ENCODE assay signal across 10 mouse cellular contexts in genomic region chr11:99364412-99364811, GRCm38 (mm10). TPM values are rescaled to one million over a fixed set of nuclear protein-coding genes. Genes with fewer than 3 reads are reported as not detected.
DNase-seq lines count a peak whose midpoint lies in the region; ATAC-seq and TF ChIP-seq lines count a peak whose summit lies in the region.
"Had no signal": no experiment of that assay in that cellular context is flagged by ENCODE, and none has a peak within 500 bp of the region (broad histone marks: within the 10 kb centered on the region; RNA-seq: fewer than 3 reads in every experiment).

No protein-coding gene starts in this region.

- TF ChIP-seq CTCF in liver, postnatal 0 days (IDR thresholded peaks at IDR 0.05; ENCODE audit: low read depth): peak; percentile 75
- peak; percentile 71 for TF ChIP-seq CTCF in lung, embryonic 14.5 days (IDR thresholded peaks at IDR 0.05; ENCODE audit: low read depth)

- no peak overlapping the region for H3K27ac ChIP-seq in liver, postnatal 0 days (ENCODE audit: low read depth)
- H3K27ac ChIP-seq in liver, embryonic 12.5 days: no peak overlapping the region
- H3K27ac ChIP-seq in lung, embryonic 14.5 days (ENCODE audit: low read depth): no peak overlapping the region
- H3K27ac ChIP-seq: macrophage had no signal

- H3K36me3 ChIP-seq in liver, postnatal 0 days (replicated peaks; ENCODE audit: insufficient read depth, low read length): no peaks in the 10 kb centered on the region
- H3K36me3 ChIP-seq in liver, embryonic 12.5 days: no peaks in the 10 kb centered on the region
- H3K36me3 ChIP-seq in lung, embryonic 14.5 days (ENCODE audit: insufficient read depth): no peaks in the 10 kb centered on the region

- H3K27me3 ChIP-seq in liver, postnatal 0 days (ENCODE audit: insufficient read depth, low read length): 0 out of 2 replicates have a peak, but pooled peaks cover 2% of the 10 kb centered on the region
- H3K27me3 ChIP-seq in liver, embryonic 12.5 days (replicated peaks): peaks cover 11% of the 10 kb centered on the region; the same call in 1 of the 2 replicates
- H3K27me3 ChIP-seq in lung, embryonic 14.5 days (ENCODE audit: insufficient read depth, low read length): no peaks in the 10 kb centered on the region

- H3K4me3 ChIP-seq in liver, postnatal 0 days (ENCODE audit: low read depth, low read length): no peak overlapping the region
- no peak overlapping the region for H3K4me3 ChIP-seq in liver, embryonic 12.5 days
- no peak overlapping the region for H3K4me3 ChIP-seq in lung, embryonic 14.5 days (ENCODE audit: low read depth, low read length)

- no peak for TF ChIP-seq EP300 in liver, postnatal 0 days (IDR thresholded peaks at IDR 0.05; ENCODE audit: low read depth)

- no peak; the same call in 1 of the 2 replicates for ATAC-seq in cerebellum, adult (ENCODE audit: insufficient number of reproducible peaks, low FRiP score, low TSS enrichment)
- no peak for ATAC-seq in liver, postnatal 0 days
- ATAC-seq in liver, embryonic 12.5 days: no peak
- no peak for ATAC-seq in lung, embryonic 14.5 days (ENCODE audit: insufficient read depth)

- WGBS in liver, postnatal 0 days (ENCODE audit: insufficient replicate concordance): 19% methylated on average over 9 of the region's 9 CpGs
- WGBS in liver, embryonic 12.5 days (ENCODE audit: insufficient replicate concordance): 18% methylated on average over 9 of the region's 9 CpGs
- 16% methylated on average over 9 of the region's 9 CpGs for WGBS in lung, embryonic 14.5 days

- no peak overlapping the region for H3K4me2 ChIP-seq in liver, postnatal 0 days (ENCODE audit: low read depth, low read length)
- H3K4me2 ChIP-seq in liver, embryonic 12.5 days: no peak overlapping the region
- no peak overlapping the region for H3K4me2 ChIP-seq in lung, embryonic 14.5 days

- H3K4me1 ChIP-seq in liver, postnatal 0 days (ENCODE audit: insufficient read depth): no peaks in the 10 kb centered on the region
- H3K4me1 ChIP-seq in liver, embryonic 12.5 days: no peaks in the 10 kb centered on the region
- H3K4me1 ChIP-seq in lung, embryonic 14.5 days (ENCODE audit: insufficient read depth): no peaks in the 10 kb centered on the region

- DNase-seq in cerebellum, adult 11 months: peak; percentile 26
- peak; percentile 31 for DNase-seq in liver, postnatal 0 days
- peak; percentile 74 for DNase-seq in R1 (ENCODE audit: low read depth, low spot score)
- DNase-seq in forelimb bud, embryonic 11.5 days (ENCODE audit: low read depth, low spot score): peak; percentile 62
- peak; percentile 81 for DNase-seq in lung, embryonic 14.5 days
- DNase-seq in gastrocnemius, postnatal 25 days: no peak

- H3K9ac ChIP-seq in liver, postnatal 0 days (replicated peaks): no peak overlapping the region
- no peak overlapping the region for H3K9ac ChIP-seq in liver, embryonic 12.5 days
- no peak overlapping the region for H3K9ac ChIP-seq in lung, embryonic 14.5 days

- no peaks in the 10 kb centered on the region for H3K9me3 ChIP-seq in liver, postnatal 0 days (ENCODE audit: low read length)
- no peaks in the 10 kb centered on the region for H3K9me3 ChIP-seq in liver, embryonic 12.5 days (replicated peaks)
- H3K9me3 ChIP-seq in lung, embryonic 14.5 days (ENCODE audit: low read depth, low read length): no peaks in the 10 kb centered on the region

RNA-seq across cellular contexts. Expression of gene Krt28, which starts 10.3 kb away (rescaled TPM):
- not detected in 2 replicates for polyA plus RNA-seq in liver, postnatal 0 days (2015; fragmentation: Nextera tagmentation; extraction: Ambion mirVana)
- polyA plus RNA-seq in liver, embryonic 12.5 days (2016; fragmentation: Nextera tagmentation; extraction: Ambion mirVana): 0.07 and 0.11 TPM in 2 replicates
- 0.29 TPM in 1 of 2 replicates, not detected in the other for polyA plus RNA-seq in lung, embryonic 14.5 days (2014; fragmentation: Nextera tagmentation; extraction: Ambion mirVana)
- total RNA-seq in gastrocnemius, postnatal 25 days (2021): not detected
- total RNA-seq: heart, adult 18-20 months had no signal
- polyA plus RNA-seq: macrophage had no signal

RNA-seq across cellular contexts. Expression of gene Krt27, which starts 13.5 kb away (rescaled TPM):
- not detected in 2 replicates for polyA plus RNA-seq in liver, postnatal 0 days (2015; fragmentation: Nextera tagmentation; extraction: Ambion mirVana)
- polyA plus RNA-seq in liver, embryonic 12.5 days (2016; fragmentation: Nextera tagmentation; extraction: Ambion mirVana): not detected in 2 replicates
- polyA plus RNA-seq in lung, embryonic 14.5 days (2014; fragmentation: Nextera tagmentation; extraction: Ambion mirVana): not detected in 2 replicates
- total RNA-seq in gastrocnemius, postnatal 25 days (2021): not detected
- total RNA-seq: heart, adult 18-20 months had no signal
- polyA plus RNA-seq: macrophage had no signal

RNA-seq across cellular contexts. Expression of gene Krt10, which starts 24.8 kb away (rescaled TPM):
- polyA plus RNA-seq in liver, postnatal 0 days (2015; fragmentation: Nextera tagmentation; extraction: Ambion mirVana): 6.3 and 7.0 TPM in 2 replicates
- 5.2 and 6.1 TPM in 2 replicates for polyA plus RNA-seq in liver, embryonic 12.5 days (2016; fragmentation: Nextera tagmentation; extraction: Ambion mirVana)
- polyA plus RNA-seq in lung, embryonic 14.5 days (2014; fragmentation: Nextera tagmentation; extraction: Ambion mirVana): 24.5 and 24.6 TPM in 2 replicates
- 1 to 10 TPM; 4.0 to 5.5 TPM for total RNA-seq in gastrocnemius, postnatal 25 days (2021)

RNA-seq across cellular contexts. Expression of gene Krt26, which starts 26.6 kb away (rescaled TPM):
- not detected in 2 replicates for polyA plus RNA-seq in liver, postnatal 0 days (2015; fragmentation: Nextera tagmentation; extraction: Ambion mirVana)
- not detected in 2 replicates for polyA plus RNA-seq in liver, embryonic 12.5 days (2016; fragmentation: Nextera tagmentation; extraction: Ambion mirVana)
- polyA plus RNA-seq in lung, embryonic 14.5 days (2014; fragmentation: Nextera tagmentation; extraction: Ambion mirVana): not detected in 2 replicates
- total RNA-seq in gastrocnemius, postnatal 25 days (2021): not detected
- total RNA-seq: heart, adult 18-20 months had no signal
- polyA plus RNA-seq: macrophage had no signal

RNA-seq across cellular contexts. Expression of gene Krt25, which starts 41.7 kb away (rescaled TPM):
- 0.11 and 0.14 TPM in 2 replicates for polyA plus RNA-seq in liver, postnatal 0 days (2015; fragmentation: Nextera tagmentation; extraction: Ambion mirVana)
- not detected in 2 replicates for polyA plus RNA-seq in liver, embryonic 12.5 days (2016; fragmentation: Nextera tagmentation; extraction: Ambion mirVana)
- polyA plus RNA-seq in lung, embryonic 14.5 days (2014; fragmentation: Nextera tagmentation; extraction: Ambion mirVana): not detected in 2 replicates
- total RNA-seq in gastrocnemius, postnatal 25 days (2021): not detected
- total RNA-seq: heart, adult 18-20 months had no signal
- polyA plus RNA-seq: macrophage had no signal
